Mouse (Mus musculus): ENCODE measurements around the gene Tprkb. TPM values are rescaled to one million over a fixed set of nuclear protein-coding genes. Genes with fewer than 3 reads are reported as not detected.
"Not testable (repeated sequence)": the region's sequence is repeated elsewhere in the genome, so short reads cannot be mapped to it uniquely, and the experiment has no call there.

The Tprkb gene
- polyA plus RNA-seq, 1 experiment from 2014 or later, result 34.8 TPM

DNA sequence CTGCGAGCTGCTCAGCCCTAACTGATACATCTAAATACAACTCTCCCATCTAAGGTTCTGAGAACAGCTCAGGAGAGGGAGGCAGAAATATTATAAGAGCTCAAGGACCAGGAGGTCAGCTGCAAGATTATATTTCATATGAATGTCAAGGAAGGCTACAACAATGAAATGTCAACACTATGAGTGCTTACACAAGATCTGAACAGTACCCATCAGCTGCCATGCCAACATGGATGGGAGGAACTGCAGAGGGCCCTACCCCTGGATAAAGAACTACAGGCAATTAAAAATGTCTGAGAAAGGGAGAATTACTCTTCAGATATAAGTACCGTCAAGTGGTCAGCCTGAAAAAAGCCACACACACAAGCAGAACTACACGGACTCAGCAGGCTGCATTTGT is 45.9 kb downstream of the Tprkb start:
- Histone ChIP-seq H3K4me2 (no peak overlapping the region), H3K4me1 (peaks cover 9% of the 10 kb centered on the region), H3K27ac (no peak overlapping the region), H3K27me3 (no peaks in the 10 kb centered on the region), H3K9me3 (no peaks in the 10 kb centered on the region), H3K4me3 (no peak overlapping the region), H3K9ac (no peak overlapping the region), H3K36me3 (peaks cover 44% of the 10 kb centered on the region)
- 94% methylated on average over 3 of the region's 3 CpGs for WGBS
- no peak for ATAC-seq (ENCODE audit: insufficient number of reproducible peaks, low FRiP score, low TSS enrichment, low read depth)

DNA sequence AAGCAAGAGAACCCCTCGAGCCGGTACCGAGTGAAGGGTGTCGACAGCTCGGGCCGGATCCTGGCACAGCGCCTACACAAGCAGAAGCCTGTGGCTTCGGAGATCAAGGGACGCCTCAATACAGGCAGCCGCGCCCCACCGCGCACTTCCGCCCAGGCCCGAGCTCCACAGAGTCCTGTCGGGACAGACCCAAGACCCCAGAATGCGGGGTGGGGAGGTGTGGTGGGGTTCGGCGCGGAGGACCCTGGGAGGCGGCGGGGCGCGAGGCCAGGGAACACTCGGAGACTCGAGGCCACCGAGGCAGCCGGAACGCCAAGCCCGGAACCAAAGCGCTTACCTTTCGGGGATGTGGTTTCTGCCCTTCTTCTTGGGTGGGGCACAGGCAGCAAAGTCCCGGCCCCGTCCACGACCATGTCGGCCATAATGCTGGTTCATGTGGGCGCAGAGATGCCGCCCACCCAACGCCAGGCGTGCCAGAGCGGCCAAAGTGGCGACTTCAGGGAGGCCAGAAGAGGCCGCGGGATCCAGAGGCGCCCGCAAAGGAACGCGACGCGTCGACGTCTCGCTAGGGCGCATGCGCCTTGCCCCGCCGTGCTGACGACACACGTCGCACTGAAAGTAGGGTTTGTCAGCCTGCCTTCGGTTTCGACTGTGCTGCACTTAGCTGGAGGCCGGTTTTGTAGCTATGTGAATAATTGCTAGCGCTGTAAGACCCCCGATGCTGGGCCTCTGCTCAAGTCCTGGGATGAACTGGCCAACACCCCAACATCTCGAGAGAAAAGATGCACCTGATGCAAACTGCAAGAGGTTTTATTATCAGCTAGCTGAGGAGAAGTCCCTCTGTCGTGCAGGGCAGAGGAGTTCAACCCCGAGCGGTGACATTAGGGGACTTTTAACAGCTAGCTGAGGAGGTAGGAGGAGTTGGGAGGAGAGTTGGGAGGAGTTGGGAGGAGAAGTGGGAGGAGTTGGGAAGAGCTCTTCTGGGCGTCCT is 49.7 kb downstream of the Tprkb start, which contains the start of gene Dusp11:
Gene Dusp11 (minus strand): TSS at position 567 of the 991 bp plus-strand sequence.
- under 1% methylated on average over 70 of the region's 70 CpGs for WGBS
- H3K4me2 ChIP-seq, result peak within 1 kb of the TSS; percentile 68
- peak within 1 kb of the TSS; percentile 99 for H3K27ac ChIP-seq
- peak within 1 kb of the TSS; percentile 82 for H3K9ac ChIP-seq
- peak within 1 kb of the TSS; percentile 65 for H3K4me3 ChIP-seq
- ATAC-seq (ENCODE audit: insufficient number of reproducible peaks, low FRiP score, low TSS enrichment, low read depth), result peak; percentile 94
- H3K9me3 ChIP-seq, result no peaks in the 10 kb centered on the region
- H3K4me1 ChIP-seq, result peaks cover 9% of the 10 kb centered on the region
- H3K36me3 ChIP-seq, result peaks cover 12% of the 10 kb centered on the region
- no peaks in the 10 kb centered on the region for H3K27me3 ChIP-seq

DNA sequence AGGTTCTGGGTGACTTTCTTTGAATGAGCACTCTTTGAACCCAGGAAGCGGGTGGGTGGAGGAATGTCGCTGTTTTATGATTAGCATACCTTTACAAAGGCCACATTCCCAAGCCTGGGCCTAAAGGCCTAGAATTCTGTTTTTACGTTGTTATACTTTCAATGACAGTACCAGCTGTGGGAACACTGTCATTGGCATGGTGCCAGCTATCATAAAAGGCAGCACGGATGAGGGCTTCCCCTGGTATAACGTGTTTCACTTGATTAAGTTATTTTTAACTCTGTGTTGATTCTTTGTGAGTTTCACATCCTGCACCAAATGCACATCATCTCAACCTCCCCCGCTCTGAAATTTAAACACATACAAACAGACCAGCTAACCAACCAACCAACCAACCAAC is 54.4 kb downstream of the Tprkb start:
- H3K9ac ChIP-seq; H3K4me3 ChIP-seq; H3K36me3 ChIP-seq; H3K27me3 ChIP-seq; H3K27ac ChIP-seq; H3K4me2 ChIP-seq; H3K9me3 ChIP-seq; H3K4me1 ChIP-seq; ATAC-seq (ENCODE audit: insufficient number of reproducible peaks, low FRiP score, low TSS enrichment, low read depth): not testable (repeated sequence)
- 24% methylated on average over 6 of the region's 6 CpGs for WGBS

DNA sequence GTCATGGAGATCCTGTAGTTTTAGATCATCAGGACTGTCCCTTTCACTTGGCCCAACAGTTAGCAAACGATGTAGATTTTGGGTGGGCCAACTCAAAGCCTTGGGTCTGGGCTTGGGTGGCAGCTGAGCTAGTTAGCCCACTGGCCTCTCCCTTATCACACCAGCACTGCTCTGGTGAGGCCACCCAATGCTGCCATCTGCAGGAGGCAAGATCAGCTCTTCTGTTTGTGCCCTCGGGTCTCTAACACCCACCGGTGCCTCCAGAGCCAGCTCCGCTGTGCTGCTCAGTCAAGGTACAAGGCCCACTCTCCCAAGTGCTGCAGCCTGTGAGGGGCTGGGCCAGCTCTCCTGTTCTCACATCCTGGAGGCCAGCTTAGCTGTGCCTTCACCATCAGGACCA is 55.0 kb downstream of the Tprkb start:
- Histone ChIP-seq H3K9me3 (no peaks in the 10 kb centered on the region), H3K4me3 (no peak overlapping the region), H3K27ac (no peak overlapping the region), H3K4me2 (no peak overlapping the region), H3K4me1 (0 out of 2 replicates have a peak, but pooled peaks cover 2% of the 10 kb centered on the region), H3K36me3 (no peaks in the 10 kb centered on the region), H3K27me3 (no peaks in the 10 kb centered on the region), H3K9ac (no peak overlapping the region)
- no peak for ATAC-seq (ENCODE audit: insufficient number of reproducible peaks, low FRiP score, low TSS enrichment, low read depth)
- 69% methylated on average over 4 of the region's 4 CpGs for WGBS

DNA sequence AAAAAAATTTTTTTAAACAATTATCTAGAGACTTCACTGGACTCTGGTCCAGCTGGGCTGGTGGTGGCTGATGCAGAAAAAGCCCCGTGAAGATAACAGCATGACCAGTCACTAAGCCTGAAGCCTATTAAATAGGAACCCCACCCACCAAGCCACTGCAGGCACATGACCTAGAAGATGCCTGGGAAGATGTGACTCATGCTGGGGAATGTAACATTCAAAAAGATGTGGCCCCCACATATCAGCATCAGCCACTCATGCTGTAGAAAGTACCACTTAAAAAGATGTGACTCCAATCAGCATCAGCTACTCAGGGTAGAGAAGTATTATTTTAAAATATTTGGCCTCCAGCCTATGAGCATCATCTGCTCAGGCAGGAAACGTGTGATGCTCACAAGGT is 58.2 kb downstream of the Tprkb start:
- H3K36me3 ChIP-seq, result no peaks in the 10 kb centered on the region
- no peak overlapping the region for H3K4me2 ChIP-seq
- ATAC-seq (ENCODE audit: insufficient number of reproducible peaks, low FRiP score, low TSS enrichment, low read depth), result no peak
- H3K27ac ChIP-seq, result no peak overlapping the region
- H3K4me1 ChIP-seq, result peaks cover 9% of the 10 kb centered on the region; the same call in 1 of the 2 replicates
- H3K9me3 ChIP-seq, result no peaks in the 10 kb centered on the region
- 54% methylated on average over 2 of the region's 2 CpGs for WGBS
- no peak overlapping the region for H3K9ac ChIP-seq
- H3K27me3 ChIP-seq, result no peaks in the 10 kb centered on the region
- no peak overlapping the region for H3K4me3 ChIP-seq

DNA sequence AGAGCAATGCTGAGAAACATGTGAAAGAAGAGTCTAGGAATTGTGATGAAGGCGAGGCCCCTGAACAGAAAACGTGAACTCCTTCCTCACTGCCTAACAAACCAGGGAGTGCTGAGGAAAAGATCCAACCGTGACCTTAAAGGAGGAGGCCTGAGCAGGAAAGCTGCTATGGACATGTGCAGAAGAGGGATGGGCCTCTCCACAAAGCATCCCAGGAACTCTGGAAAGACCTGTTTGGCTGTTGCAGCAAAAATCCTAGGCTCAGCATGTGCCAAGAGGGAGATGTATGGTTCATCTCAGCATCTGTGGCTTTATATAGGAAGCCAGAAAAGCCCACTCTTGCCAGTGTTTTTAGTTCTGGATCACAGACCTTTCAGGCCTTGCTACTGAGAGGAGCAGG is 61.0 kb downstream of the Tprkb start:
- H3K27ac ChIP-seq, result peak overlapping the region; percentile 57

DNA sequence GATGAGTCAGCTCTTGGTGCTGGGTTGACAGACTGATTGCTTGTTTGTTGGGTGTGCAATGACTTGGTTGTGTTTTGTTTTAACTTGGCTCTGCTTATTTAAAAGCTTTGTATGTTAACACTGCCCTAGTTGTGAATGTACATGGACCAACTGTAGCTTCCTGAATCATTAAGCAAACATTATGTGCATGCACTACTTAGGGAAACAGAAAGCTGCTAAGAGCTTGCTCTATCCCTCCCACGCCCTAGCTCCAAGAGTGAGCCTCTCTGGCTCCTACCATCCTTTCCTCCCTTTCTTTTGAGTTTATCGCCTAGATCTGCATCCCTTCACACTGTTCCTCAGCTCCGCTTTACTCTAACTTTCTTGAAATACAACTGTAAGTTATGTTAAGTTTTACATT is 61.7 kb downstream of the Tprkb start:
- H3K9ac ChIP-seq, result no peak overlapping the region
- H3K27me3 ChIP-seq, result no peaks in the 10 kb centered on the region
- H3K36me3 ChIP-seq, result no peaks in the 10 kb centered on the region
- WGBS, result 77% methylated on average over 3 of the region's 3 CpGs
- ATAC-seq (ENCODE audit: insufficient number of reproducible peaks, low FRiP score, low TSS enrichment, low read depth), result no peak
- H3K9me3 ChIP-seq, result no peaks in the 10 kb centered on the region
- H3K27ac ChIP-seq, result peak overlapping the region; percentile 57; the same call in 1 of the 2 replicates
- peaks cover 9% of the 10 kb centered on the region; the same call in 1 of the 2 replicates for H3K4me1 ChIP-seq
- H3K4me2 ChIP-seq, result no peak overlapping the region
- no peak overlapping the region for H3K4me3 ChIP-seq

More for the DNA sequence above, 61.0 kb downstream of the Tprkb start:
- no peak for ATAC-seq (ENCODE audit: insufficient number of reproducible peaks, low FRiP score, low TSS enrichment, low read depth)
- H3K4me2 ChIP-seq, result no peak overlapping the region
- H3K9me3 ChIP-seq, result no peaks in the 10 kb centered on the region
- no peak overlapping the region for H3K4me3 ChIP-seq
- no peaks in the 10 kb centered on the region for H3K27me3 ChIP-seq
- H3K4me1 ChIP-seq, result peaks cover 9% of the 10 kb centered on the region; the same call in 1 of the 2 replicates
- WGBS, result 33% methylated on average over 3 of the region's 3 CpGs
- no peak overlapping the region for H3K9ac ChIP-seq
- no peaks in the 10 kb centered on the region for H3K36me3 ChIP-seq

DNA sequence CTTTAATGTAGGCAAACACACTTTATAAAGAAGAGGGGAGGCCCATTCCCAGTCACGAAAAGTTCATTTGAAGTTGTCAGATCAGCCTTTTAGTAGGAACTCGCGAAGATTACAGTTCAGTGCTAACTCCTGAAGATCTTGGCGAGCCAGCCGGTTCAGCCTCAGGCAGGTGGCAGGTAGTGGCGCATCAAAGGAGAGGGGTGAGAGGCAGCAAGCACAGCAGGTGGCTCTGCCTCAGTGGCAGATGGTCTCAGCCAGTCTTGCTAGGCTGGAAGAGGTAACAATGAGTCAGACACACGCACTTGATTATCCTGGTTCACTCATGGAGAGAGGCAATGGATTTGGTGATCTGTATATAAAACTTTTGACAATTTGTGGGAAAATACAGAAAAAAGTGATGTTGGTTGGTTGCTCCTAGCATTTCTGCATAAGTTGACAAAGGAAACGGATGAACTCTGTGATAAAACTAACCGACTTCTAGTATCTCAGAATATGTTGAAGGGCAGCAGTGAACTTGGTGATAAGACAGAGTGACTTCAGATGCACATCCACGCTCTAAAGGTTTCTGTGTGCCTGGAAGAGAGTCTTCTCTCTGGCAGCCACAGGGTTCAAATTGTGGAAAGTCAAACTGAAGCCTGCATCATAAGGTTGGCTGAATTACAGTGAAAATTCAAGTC is 63.4 kb downstream of the Tprkb start:
- H3K27ac ChIP-seq, result no peak overlapping the region
- no peaks in the 10 kb centered on the region for H3K36me3 ChIP-seq
- H3K4me2 ChIP-seq, result no peak overlapping the region
- WGBS, result 39% methylated on average over 10 of the region's 10 CpGs
- H3K4me3 ChIP-seq, result no peak overlapping the region
- H3K9me3 ChIP-seq, result no peaks in the 10 kb centered on the region
- no peak for ATAC-seq (ENCODE audit: insufficient number of reproducible peaks, low FRiP score, low TSS enrichment, low read depth)
- peaks cover 9% of the 10 kb centered on the region; the same call in 1 of the 2 replicates for H3K4me1 ChIP-seq
- no peaks in the 10 kb centered on the region for H3K27me3 ChIP-seq
- H3K9ac ChIP-seq, result no peak overlapping the region

DNA sequence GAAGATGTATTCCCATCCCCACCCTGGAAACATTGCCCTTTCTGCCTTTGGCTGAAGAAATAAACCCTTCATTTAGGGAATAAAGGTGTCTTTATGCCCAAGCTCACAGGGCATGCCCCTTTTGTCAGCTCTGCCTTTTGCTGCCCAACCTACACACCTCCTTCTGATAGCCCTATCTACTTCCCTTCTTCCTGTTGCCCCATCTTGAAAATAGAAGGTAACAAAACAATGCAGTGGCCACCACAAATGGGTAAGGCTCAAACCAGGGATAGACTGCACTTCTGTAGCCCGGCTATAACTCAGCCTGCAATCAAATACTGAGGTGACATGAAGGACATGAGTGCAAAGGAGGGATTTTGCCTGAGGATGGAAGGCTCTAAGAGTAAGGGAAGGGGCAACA is 64.1 kb downstream of the Tprkb start:
- 75% methylated on average over 1 of the region's 1 CpGs for WGBS
- no peak overlapping the region for H3K9ac ChIP-seq
- no peaks in the 10 kb centered on the region for H3K36me3 ChIP-seq
- peaks cover 9% of the 10 kb centered on the region; the same call in 1 of the 2 replicates for H3K4me1 ChIP-seq
- no peaks in the 10 kb centered on the region for H3K9me3 ChIP-seq
- no peaks in the 10 kb centered on the region for H3K27me3 ChIP-seq
- H3K4me2 ChIP-seq, result no peak overlapping the region
- no peak overlapping the region for H3K4me3 ChIP-seq
- ATAC-seq (ENCODE audit: insufficient number of reproducible peaks, low FRiP score, low TSS enrichment, low read depth), result no peak
- no peak overlapping the region for H3K27ac ChIP-seq

DNA sequence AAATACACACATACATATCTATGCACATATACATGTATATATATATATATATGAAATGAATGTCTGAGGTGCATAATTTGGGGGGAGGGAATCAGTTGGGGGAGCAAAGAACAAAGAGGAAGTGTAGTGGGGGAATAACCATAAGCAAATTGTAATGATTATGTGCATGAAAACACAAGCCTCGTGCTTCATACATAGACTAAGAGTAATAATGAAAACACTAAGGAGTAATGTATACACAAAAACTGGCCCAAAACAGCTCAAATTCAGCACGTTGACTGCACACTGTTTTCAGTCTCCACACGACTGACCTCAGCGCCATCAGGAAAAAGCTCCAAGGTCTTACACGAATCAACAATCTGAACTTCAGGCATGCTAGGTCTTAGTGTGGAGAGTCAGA is 64.6 kb downstream of the Tprkb start:
- ATAC-seq (ENCODE audit: insufficient number of reproducible peaks, low FRiP score, low TSS enrichment, low read depth), result no peak
- Histone ChIP-seq H3K9ac (no peak overlapping the region), H3K36me3 (no peaks in the 10 kb centered on the region), H3K4me1 (peaks cover 9% of the 10 kb centered on the region; the same call in 1 of the 2 replicates), H3K4me3 (no peak overlapping the region), H3K4me2 (no peak overlapping the region), H3K27ac (no peak overlapping the region), H3K9me3 (no peaks in the 10 kb centered on the region), H3K27me3 (no peaks in the 10 kb centered on the region)
- 89% methylated on average over 5 of the region's 5 CpGs for WGBS

DNA sequence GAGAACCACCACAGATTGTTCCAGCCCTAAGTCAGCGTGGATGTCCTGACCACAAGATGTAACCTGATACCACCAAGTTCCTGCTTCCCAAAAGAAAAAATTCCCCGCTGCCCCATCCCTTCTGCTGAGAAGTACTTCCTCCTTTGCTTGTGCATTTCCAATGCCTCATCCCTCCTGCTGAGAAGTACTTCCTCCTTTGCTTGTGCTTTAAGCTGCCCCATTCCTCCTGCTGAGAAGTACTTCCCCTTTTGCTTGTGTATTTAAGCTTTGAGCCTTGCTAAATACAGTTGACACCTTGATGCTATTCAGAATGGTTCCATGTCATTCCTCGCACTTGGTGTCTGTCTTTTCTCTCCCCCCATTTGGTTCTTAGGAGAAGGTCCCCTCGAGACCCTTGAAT is 67.1 kb downstream of the Tprkb start:
- not testable (repeated sequence) for H3K27ac ChIP-seq; H3K4me1 ChIP-seq; ATAC-seq (ENCODE audit: insufficient number of reproducible peaks, low FRiP score, low TSS enrichment, low read depth); H3K36me3 ChIP-seq; H3K4me3 ChIP-seq; H3K9ac ChIP-seq; H3K27me3 ChIP-seq; H3K4me2 ChIP-seq; H3K9me3 ChIP-seq
- 74% methylated on average over 4 of the region's 4 CpGs for WGBS
